Comparison of ENCODE assay signal across 16 mouse cellular contexts in the genomic region with DNA sequence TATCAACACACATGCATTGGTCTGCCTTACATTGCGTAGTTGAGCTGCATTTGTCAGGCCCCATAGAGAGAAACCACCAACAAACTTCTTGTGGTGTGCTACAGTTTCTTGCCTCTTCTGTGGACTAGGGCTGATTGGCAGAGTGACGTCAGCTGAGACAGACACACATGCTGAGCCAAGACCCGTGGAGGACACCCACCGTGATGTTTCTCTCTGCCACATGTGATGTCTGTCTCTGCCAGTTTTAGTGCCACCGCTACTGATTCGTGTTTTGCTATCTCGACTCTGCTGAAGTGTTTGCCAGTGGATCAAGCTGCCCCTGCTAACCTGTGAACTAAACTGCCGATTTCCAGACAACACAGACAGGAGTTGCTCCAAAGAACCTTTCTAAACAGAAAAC.
"Had no signal": no experiment of that assay in that cellular context is flagged by ENCODE, and none has a peak within 500 bp of the region (broad histone marks: within the 10 kb centered on the region; RNA-seq: fewer than 3 reads in every experiment).

No protein-coding gene starts in this region.

- DNase-seq: heart, postnatal 10 days; heart, postnatal 14 days; heart, postnatal 36 days; heart, postnatal 4 days; kidney, adult 11 months; kidney, adult 18-20 months; kidney, adult 2 months; kidney, adult 8-10 months; kidney, adult 9 months; kidney, postnatal 10 days; kidney, postnatal 14 days; kidney, postnatal 25 days; kidney, postnatal 36 days; kidney, postnatal 4 days; layer of hippocampus, adult 9-11 months; layer of hippocampus, postnatal 36 days had no signal
